Mouse (Mus musculus): ENCODE data around the gene Ms4a10.

The Ms4a10 gene

DNA sequence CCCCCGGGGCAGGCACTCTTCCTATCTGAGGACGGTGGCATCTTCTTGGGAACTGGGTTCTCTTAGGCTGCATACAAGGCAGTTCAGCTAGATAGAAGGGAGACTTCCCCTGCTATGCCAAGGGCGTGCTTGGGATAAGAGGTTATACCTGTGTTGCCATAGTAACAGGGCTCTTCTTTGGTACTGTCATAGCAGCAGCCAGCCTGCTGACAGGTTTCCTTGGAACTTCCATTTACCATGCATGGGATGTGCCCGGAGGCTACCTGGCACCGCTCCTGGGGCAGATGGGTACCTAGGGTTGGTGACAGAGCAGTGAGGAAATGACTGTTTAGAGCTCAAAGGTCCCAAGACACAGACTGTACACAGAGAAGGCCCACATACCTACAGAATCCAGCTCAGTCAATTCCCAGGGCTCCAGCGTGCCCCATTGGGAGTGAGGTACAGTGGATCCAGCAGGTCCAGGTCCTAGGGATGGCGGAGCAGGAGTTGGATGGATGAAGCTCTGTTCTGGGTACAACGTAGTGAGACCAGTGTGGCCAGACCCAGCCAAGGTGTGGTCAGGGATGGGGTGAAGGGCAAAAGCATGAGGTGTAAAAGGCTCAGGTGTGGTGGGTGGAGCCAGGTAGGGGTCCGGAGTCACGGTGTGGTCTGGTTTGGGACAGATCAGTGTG, 56.0 kb downstream of the Ms4a10 start:
- no peak for DNase-seq (ENCODE audit: low read depth, low spot score)

- DNase-seq (ENCODE audit: low read depth, low spot score), result no peak
Measured at GRCm38 (mm10) chr19:10916506-10916905, 58.0 kb downstream of the Ms4a10 start.

DNA sequence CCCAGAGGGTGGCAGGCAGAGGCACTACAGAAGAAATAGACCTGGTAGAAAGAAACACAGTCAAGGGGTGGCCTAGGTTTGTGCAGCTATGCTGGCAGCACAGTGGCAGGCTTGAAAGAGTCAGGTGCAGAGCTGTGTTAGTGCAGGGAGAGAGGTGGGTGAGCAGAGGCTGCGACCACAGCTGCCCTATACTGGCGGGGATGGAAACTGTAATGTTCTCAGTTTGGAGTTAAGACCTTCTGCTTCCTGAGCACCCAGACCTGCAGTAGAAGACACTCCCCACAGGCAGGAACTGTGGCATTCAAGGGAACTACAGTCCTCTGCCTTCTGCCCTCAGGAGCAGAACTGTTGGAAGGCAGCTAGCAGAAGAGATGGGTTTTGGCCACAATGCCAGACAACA, 59.6 kb downstream of the Ms4a10 start:
- no peak for DNase-seq (ENCODE audit: low read depth, low spot score)

DNA sequence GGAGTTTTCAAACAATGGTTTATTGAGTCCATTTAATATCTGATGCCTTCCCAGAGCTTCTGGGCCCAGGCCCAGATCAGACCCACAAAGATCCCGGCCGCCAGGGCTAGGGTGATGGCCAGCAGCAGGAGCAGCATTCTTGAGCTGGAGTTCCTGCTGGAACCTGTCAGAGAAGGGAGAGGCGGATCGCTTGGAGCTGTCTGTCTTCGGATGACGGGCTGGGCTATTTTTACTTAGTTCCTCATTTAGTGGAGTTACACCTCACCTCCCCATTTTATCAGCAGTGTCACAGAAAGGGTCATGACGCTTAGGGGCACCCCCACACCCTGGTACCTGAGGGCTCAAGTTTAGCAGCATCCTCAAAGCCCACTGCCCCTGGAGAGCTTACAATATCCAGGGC, 60.2 kb downstream of the Ms4a10 start:
- DNase-seq (ENCODE audit: low read depth, low spot score), result no peak

All from forelimb bud, embryonic 11.5 days (tissue).